Mouse (Mus musculus): Measurements from ENCODE around the gene Adamts3. TPM values are rescaled to one million over a fixed set of nuclear protein-coding genes. Genes with fewer than 3 reads are reported as not detected.
A peak's percentile ranks its signal among the peaks of the same experiment; 100 is the strongest.

The Adamts3 gene
- total RNA-seq, 2 experiments from 2014 or later: 3.7 to 3.9 TPM

GRCm38 (mm10) chr5:89816610-89817009, 66.5 kb downstream of the Adamts3 start:
- no peak for DNase-seq

- DNase-seq: no peak
Measured at GRCm38 (mm10) chr5:89814552-89814951, 68.6 kb downstream of the Adamts3 start.

- DNase-seq: no peak
Measured at GRCm38 (mm10) chr5:89800181-89800816, 82.8 kb downstream of the Adamts3 start.

- no peak for DNase-seq
Measured at GRCm38 (mm10) chr5:89793706-89794105, 89.4 kb downstream of the Adamts3 start.

GRCm38 (mm10) chr5:89784635-89785034, 98.5 kb downstream of the Adamts3 start:
- DNase-seq: no peak

GRCm38 (mm10) chr5:89779823-89780222, 103.3 kb downstream of the Adamts3 start:
- no peak for DNase-seq

GRCm38 (mm10) chr5:89778610-89779009, 104.5 kb downstream of the Adamts3 start:
- peak; percentile 14 for DNase-seq

GRCm38 (mm10) chr5:89777411-89777810, 105.7 kb downstream of the Adamts3 start:
- no peak for DNase-seq

- DNase-seq: no peak
Measured at GRCm38 (mm10) chr5:89770655-89771355, 112.3 kb downstream of the Adamts3 start.

GRCm38 (mm10) chr5:89763189-89764187, 119.6 kb downstream of the Adamts3 start:
- DNase-seq: no peak

GRCm38 (mm10) chr5:89760368-89760767, 122.8 kb downstream of the Adamts3 start:
- no peak for DNase-seq

- no peak for DNase-seq
Measured at GRCm38 (mm10) chr5:89751836-89752235, 131.3 kb downstream of the Adamts3 start.

- DNase-seq: no peak
Measured at GRCm38 (mm10) chr5:89748185-89748884, 134.8 kb downstream of the Adamts3 start.

GRCm38 (mm10) chr5:89747149-89747659, 135.9 kb downstream of the Adamts3 start:
- no peak for DNase-seq

- DNase-seq: no peak
Measured at GRCm38 (mm10) chr5:89745112-89745511, 138.0 kb downstream of the Adamts3 start.

GRCm38 (mm10) chr5:89734759-89735158, 148.4 kb downstream of the Adamts3 start:
- DNase-seq: no peak

GRCm38 (mm10) chr5:89730411-89730810, 152.7 kb downstream of the Adamts3 start:
- no peak for DNase-seq

- no peak for DNase-seq
Measured at GRCm38 (mm10) chr5:89728117-89728516, 155.0 kb downstream of the Adamts3 start.

- no peak for DNase-seq
Measured at GRCm38 (mm10) chr5:89727497-89728057, 155.6 kb downstream of the Adamts3 start.

GRCm38 (mm10) chr5:89714552-89714951, 168.6 kb downstream of the Adamts3 start:
- DNase-seq: peak; percentile 10

- no peak for DNase-seq
Measured at GRCm38 (mm10) chr5:89711116-89711859, 171.8 kb downstream of the Adamts3 start.

All from adrenal gland, postnatal 10 days (tissue).